Mouse (Mus musculus) cerebellum, postnatal 36 days (tissue): ENCODE measurements around the gene Chchd10.
A peak's percentile ranks its signal among the peaks of the same experiment; 100 is the strongest.

ENCODE experiments used
- DNase-seq, 2 experiments: peaks; one replicate each; pipeline ENCODE4 v3.0.0; 2021 to 2022; ENCODE audit warnings: mixed read lengths in 2 of 2

Chchd10 gene

GRCm38 (mm10) chr10:75951424-75952050 is 18.6 kb downstream of the Chchd10 start:
- peak; percentile 37 to 67 for DNase-seq

GRCm38 (mm10) chr10:75954381-75954811 is 21.5 kb downstream of the Chchd10 start, which contains the start of gene Gm5134:
Gm5134 (plus strand) TSS chr10:75954514.
- DNase-seq: no peak

- no peak for DNase-seq
Measured at GRCm38 (mm10) chr10:75973846-75974245, 40.9 kb downstream of the Chchd10 start.

- DNase-seq: no peak
Measured at GRCm38 (mm10) chr10:75975216-75975615, 42.3 kb downstream of the Chchd10 start.

GRCm38 (mm10) chr10:75978119-75978834 is 45.3 kb downstream of the Chchd10 start:
- no peak for DNase-seq

GRCm38 (mm10) chr10:75978835-75979157 is 45.9 kb downstream of the Chchd10 start:
- DNase-seq: no peak

- no peak for DNase-seq
Measured at GRCm38 (mm10) chr10:75979432-75979831, 46.5 kb downstream of the Chchd10 start.
